Mouse (Mus musculus): ENCODE data around the gene Sepsecs. TPM values are rescaled to one million over a fixed set of nuclear protein-coding genes. Genes with fewer than 3 reads are reported as not detected.
"Not testable (repeated sequence)": the region's sequence is repeated elsewhere in the genome, so short reads cannot be mapped to it uniquely, and the experiment has no call there.

The Sepsecs gene
- polyA plus RNA-seq (2012; rRNA removed), result 11.8 and 12.9 TPM in 2 replicates

- peak; percentile 82 to 96 for DNase-seq (ENCODE audit: extremely low spot score in 1 of 2, low spot score in 1 of 2)
Observed at GRCm38 (mm10) chr5:52669426-52670191, at the start of gene Sepsecs. Sepsecs (minus strand) TSS chr5:52669708.

DNA sequence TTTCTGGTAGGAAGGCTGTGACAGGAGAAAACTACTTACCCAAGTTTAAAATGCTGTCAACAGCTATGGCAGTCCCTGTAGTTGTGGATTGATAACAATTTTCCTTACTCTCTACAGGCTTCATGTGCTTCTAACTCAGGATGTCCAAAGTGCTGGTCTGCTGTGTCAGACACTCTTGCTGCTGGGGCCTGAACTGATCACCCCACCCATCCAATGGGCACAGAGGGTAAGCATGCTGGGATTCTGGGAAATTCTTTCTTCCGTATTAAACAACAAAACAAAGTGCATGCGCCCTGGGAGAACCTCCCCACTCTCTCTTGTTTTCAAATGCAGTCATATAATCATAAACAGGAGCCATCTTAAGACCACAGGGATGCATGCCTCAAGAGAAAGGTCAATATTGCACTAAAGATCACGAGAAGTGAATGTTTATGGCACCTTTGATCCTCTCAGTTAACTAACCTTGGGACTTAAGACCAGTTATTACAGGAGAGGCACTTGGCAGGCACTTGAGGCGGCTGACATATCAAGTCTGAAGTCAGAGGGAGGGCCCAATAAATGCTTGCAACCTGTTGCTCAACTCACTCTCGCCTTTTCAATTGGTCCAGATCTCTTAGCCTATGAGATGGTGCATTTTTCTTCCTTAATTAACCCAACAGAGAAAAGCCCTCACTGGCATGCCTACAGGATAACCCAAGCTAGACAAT is 47.4 kb upstream of the Sepsecs start:
- no peak for DNase-seq (ENCODE audit: extremely low spot score in 1 of 2, low spot score in 1 of 2)

- no peak for DNase-seq (ENCODE audit: extremely low spot score in 1 of 2, low spot score in 1 of 2)
Observed at GRCm38 (mm10) chr5:52712704-52713103, 43.2 kb upstream of the Sepsecs start.

GRCm38 (mm10) chr5:52704562-52704961 is 35.1 kb upstream of the Sepsecs start:
- no peak for DNase-seq (ENCODE audit: extremely low spot score in 1 of 2, low spot score in 1 of 2)

- not testable (repeated sequence) for DNase-seq (ENCODE audit: extremely low spot score in 1 of 2, low spot score in 1 of 2)
Observed at GRCm38 (mm10) chr5:52697882-52698440, 28.5 kb upstream of the Sepsecs start.

- no peak for DNase-seq (ENCODE audit: extremely low spot score in 1 of 2, low spot score in 1 of 2)
Observed at GRCm38 (mm10) chr5:52697291-52697690, 27.8 kb upstream of the Sepsecs start.

DNA sequence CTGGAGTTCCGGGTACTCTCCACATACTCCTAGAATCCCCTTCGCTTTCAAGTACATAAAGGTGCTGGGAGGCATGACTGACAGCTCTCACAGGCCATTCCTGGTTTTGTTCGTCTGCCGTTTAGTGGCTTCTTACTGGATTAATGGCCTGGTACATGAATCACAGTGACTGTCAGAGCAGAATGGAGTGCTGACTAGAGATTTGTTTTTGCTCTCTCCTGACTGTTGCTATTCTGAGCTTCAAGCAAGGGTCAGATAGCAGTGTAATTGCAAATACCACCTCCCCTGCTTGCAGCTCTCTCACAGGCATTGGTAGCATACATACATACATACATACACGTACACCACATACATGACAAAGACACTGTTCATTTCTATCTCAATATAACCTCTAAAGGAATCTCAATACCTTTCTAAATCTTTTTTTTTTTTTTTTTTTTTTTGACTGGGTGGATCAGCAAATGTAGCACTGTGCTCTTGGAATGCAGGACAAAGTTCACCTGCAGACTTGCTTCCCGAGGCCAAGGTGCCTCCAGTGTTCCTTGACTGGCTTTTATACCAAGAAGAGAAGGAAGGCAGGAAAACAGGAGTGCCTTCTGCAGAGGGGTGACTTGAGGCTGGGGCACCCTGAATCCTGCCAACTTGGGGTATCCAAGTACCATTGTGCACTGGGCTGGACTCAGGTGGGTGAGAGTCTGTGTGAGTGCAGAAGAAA is 18.4 kb upstream of the Sepsecs start:
- DNase-seq (ENCODE audit: extremely low spot score in 1 of 2, low spot score in 1 of 2), result no peak

GRCm38 (mm10) chr5:52681111-52681510 is 11.6 kb upstream of the Sepsecs start:
- no peak for DNase-seq (ENCODE audit: extremely low spot score in 1 of 2, low spot score in 1 of 2)

GRCm38 (mm10) chr5:52680191-52680590 is 10.7 kb upstream of the Sepsecs start:
- no peak for DNase-seq (ENCODE audit: extremely low spot score in 1 of 2, low spot score in 1 of 2)

DNA sequence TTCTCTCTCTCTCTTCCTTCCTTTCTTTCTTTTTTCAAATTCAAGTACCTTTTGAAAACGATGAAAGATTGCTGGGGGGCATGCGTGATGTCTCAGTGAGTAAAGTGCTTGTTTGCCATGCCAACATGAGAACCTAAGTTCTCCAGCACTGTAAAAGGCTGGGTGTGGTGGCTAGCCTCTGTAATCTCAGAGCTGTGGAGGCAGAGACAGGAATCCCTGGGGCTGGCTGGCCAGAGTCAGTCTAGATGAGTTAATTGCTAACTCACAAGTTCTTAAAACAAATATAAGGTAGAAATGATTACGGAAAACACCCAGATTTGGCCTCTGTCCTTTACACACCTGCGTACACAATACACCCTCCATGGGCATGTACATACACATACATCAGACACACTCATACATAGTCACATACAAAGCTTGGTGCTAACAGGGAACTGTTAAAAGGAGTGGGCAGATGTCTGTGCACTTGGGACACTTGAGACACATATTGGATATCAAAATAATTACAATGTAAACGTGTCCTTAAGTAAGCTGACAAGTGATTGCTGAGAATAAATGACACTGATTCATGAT is 9.1 kb upstream of the Sepsecs start:
- no peak for DNase-seq (ENCODE audit: extremely low spot score in 1 of 2, low spot score in 1 of 2)

DNA sequence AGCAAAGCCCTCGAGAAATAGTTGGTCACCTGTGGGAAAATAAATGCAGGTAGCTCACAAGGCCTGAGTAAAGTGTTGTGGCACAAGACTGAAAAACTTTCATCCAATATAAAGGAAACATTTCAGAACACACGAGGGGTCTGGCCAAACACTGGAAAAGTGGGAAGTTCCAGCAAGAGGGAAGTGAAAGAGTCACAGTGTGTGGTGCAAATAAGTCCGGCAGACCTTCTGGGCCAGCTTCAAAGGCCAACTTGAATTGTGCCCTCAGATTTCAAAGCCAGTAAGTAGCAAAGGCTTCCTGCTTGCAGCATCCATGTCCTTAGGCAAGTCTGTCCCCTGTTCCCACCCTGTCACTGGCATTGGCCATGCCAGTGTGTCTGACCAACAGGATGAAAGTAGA is 7.6 kb upstream of the Sepsecs start:
- DNase-seq (ENCODE audit: extremely low spot score in 1 of 2, low spot score in 1 of 2), result no peak

GRCm38 (mm10) chr5:52674384-52675069 is 5.0 kb upstream of the Sepsecs start:
- no peak for DNase-seq (ENCODE audit: extremely low spot score in 1 of 2, low spot score in 1 of 2)

DNA sequence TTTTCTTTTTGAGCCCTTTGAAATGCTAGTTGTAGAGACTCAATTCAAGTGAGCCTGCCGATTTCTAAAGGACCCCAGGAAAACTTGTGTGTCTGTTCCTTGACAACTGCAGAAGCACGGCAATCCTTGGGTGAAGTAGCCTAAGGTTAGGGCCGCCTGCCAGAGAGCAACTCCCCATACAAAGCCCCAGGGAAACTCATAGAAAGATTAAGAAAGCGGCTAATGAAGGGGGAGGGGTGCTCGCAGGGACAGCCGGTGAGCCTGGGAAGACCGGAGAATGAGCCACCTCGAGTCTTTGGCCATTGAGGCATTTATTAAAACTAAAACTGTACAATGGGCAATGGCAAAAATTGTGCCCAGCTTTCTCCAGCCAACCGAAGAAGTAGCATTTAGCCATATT is 3.8 kb upstream of the Sepsecs start:
- no peak for DNase-seq (ENCODE audit: extremely low spot score in 1 of 2, low spot score in 1 of 2)

DNA sequence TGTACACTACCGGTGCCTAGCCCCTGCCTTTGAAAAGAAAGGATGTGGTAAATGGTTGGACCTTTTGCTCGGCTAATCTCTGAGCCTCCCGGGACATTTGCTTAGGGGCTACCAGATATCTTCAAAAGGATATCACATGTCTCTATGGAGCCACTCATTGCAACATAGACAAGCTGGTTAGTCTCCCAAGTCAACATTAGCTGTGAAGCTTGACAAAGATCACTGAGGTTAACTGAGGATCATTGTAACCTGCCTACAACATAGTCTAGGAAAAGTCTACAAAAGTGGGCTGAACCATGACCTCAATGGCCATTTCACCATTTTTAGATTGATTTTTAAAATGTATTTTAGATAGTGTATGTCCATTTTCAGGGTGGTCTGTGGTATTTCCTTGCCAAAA is 1.2 kb upstream of the Sepsecs start:
- no peak for DNase-seq (ENCODE audit: extremely low spot score in 1 of 2, low spot score in 1 of 2)

GRCm38 (mm10) chr5:52666766-52667165 is 2.7 kb downstream of the Sepsecs start:
- no peak for DNase-seq (ENCODE audit: extremely low spot score in 1 of 2, low spot score in 1 of 2)

- no peak for DNase-seq (ENCODE audit: extremely low spot score in 1 of 2, low spot score in 1 of 2)
Observed at GRCm38 (mm10) chr5:52657957-52658356, 11.6 kb downstream of the Sepsecs start.

DNA sequence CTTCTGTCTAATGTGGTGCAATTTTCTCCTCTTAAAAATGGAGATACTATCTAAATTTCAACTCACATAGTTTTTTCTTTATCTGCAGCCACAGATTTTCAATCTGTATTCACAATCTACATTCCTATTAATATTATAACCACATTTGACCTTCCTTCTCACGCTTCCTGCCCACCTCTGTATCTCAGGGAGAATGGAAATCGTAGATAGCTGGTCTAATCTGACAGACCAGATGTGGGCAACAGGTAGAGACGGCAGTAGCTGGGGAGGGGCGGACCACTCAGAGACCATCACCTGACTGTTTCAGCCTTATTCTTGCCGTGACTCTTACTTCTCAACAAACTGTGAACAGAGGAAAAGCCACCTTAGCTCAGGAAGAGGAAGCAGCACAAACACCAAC is 12.2 kb downstream of the Sepsecs start:
- no peak for DNase-seq (ENCODE audit: extremely low spot score in 1 of 2, low spot score in 1 of 2)

GRCm38 (mm10) chr5:52655992-52656391 is 13.5 kb downstream of the Sepsecs start:
- DNase-seq (ENCODE audit: extremely low spot score in 1 of 2, low spot score in 1 of 2), result peak in 1 of 2 experiments; percentile 60

- no peak for DNase-seq (ENCODE audit: extremely low spot score in 1 of 2, low spot score in 1 of 2)
Observed at GRCm38 (mm10) chr5:52654961-52655360, 14.5 kb downstream of the Sepsecs start.

GRCm38 (mm10) chr5:52652606-52653005 is 16.9 kb downstream of the Sepsecs start:
- no peak for DNase-seq (ENCODE audit: extremely low spot score in 1 of 2, low spot score in 1 of 2)
